Mouse (Mus musculus) limb, embryonic 12.5 days (tissue): Measurements from ENCODE around the gene Alox12b. TPM values are rescaled to one million over a fixed set of nuclear protein-coding genes. Genes with fewer than 3 reads are reported as not detected.
A peak's percentile ranks its signal among the peaks of the same experiment; 100 is the strongest.

Experiments used
- ATAC-seq: fragments of 200-750 bp; cut with Nextera tagmentation; 2 replicates; pipeline ENCODE4 v1.8.0; 2017; ENCODE audit warnings: low read depth, moderate TSS enrichment; ENCODE audit not compliant: insufficient number of reproducible peaks, insufficient read depth, low FRiP score, low TSS enrichment
- H3K27ac ChIP-seq: fragments of 300-500 bp; sonication (generic); 2 replicates; pipeline ENCODE4 v1.5.1; 2016; ENCODE audit warnings: mild to moderate bottlenecking, moderate library complexity
- H3K27me3 ChIP-seq: fragments of 300-500 bp; sonication (generic); 2 replicates; pipeline ENCODE4 v1.6.1; 2016; ENCODE audit warnings: mild to moderate bottlenecking, moderate library complexity
- H3K36me3 ChIP-seq: fragments of 300-500 bp; sonication (generic); 2 replicates; pipeline ENCODE4 v1.6.1; 2016; ENCODE audit warnings: mild to moderate bottlenecking, moderate library complexity
- H3K4me1 ChIP-seq: fragments of 300-500 bp; sonication (generic); replicated peaks from 2 replicates; pipeline ENCODE4 v1.6.1; 2016
- H3K4me2 ChIP-seq: fragments of 300-500 bp; sonication (generic); 2 replicates; pipeline ENCODE4 v1.6.1; 2016; ENCODE audit warnings: mild to moderate bottlenecking, moderate library complexity
- H3K4me3 ChIP-seq: fragments of 300-500 bp; sonication (generic); replicated peaks from 2 replicates; pipeline ENCODE4 v1.5.1; 2016; ENCODE audit warnings: mild to moderate bottlenecking
- H3K9ac ChIP-seq: fragments of 300-500 bp; sonication (generic); replicated peaks from 2 replicates; pipeline ENCODE4 v1.6.1; 2016; ENCODE audit warnings: mild to moderate bottlenecking, moderate library complexity
- H3K9me3 ChIP-seq: fragments of 300-500 bp; sonication (generic); 2 replicates; pipeline ENCODE4 v1.6.1; 2016; ENCODE audit warnings: mild to moderate bottlenecking, moderate library complexity
- WGBS: fragments of 180-500 bp; shearing (Covaris S2); methylation state at CpG from one replicate; pipeline ENCODE4 v1.1.7; 2016; 5-methylcytosine and 5-hydroxymethylcytosine counted together
- polyA plus RNA-seq: library from polyadenylated mRNA; unstranded; fragments of >200 nt; fragmentation: Nextera tagmentation; extraction: Ambion mirVana; gene quantifications from 2 replicates; pipeline ENCODE4 v1.2.1, GENCODE M21; 2016

Gene Alox12b
- polyA plus RNA-seq, 1 experiment from 2014 or later: 0.08 TPM

DNA sequence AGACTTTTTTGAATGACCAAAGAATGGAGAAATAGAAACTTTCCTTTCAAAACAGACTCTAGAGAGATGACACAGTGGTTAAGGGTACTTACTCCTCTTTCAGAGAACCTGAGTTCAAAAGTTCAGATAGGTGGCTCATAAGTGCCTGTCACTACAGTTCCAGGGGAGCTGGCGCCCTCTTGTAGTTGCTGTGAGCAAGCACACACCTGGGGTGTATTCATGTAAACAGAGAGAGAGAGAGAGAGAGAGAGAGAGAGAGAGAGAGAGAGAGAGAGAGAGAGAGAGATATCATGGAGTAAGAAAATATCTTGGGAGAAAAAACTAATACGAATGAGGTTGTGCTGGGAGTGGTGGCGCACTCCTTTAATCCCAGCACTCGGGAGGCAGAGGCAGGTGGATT, 23.3 kb downstream of the Alox12b start:
- Histone ChIP-seq H3K36me3 (no peaks in the 10 kb centered on the region), H3K27ac (no peak overlapping the region), H3K4me3 (no peak overlapping the region), H3K4me1 (0 out of 2 replicates have a peak, but pooled peaks cover 5% of the 10 kb centered on the region), H3K9me3 (no peaks in the 10 kb centered on the region), H3K27me3 (peaks cover 3% of the 10 kb centered on the region; the same call in 1 of the 2 replicates), H3K4me2 (no peak overlapping the region), H3K9ac (no peak overlapping the region)
- WGBS: 84% methylated on average over 4 of the region's 4 CpGs
- ATAC-seq: no peak

DNA sequence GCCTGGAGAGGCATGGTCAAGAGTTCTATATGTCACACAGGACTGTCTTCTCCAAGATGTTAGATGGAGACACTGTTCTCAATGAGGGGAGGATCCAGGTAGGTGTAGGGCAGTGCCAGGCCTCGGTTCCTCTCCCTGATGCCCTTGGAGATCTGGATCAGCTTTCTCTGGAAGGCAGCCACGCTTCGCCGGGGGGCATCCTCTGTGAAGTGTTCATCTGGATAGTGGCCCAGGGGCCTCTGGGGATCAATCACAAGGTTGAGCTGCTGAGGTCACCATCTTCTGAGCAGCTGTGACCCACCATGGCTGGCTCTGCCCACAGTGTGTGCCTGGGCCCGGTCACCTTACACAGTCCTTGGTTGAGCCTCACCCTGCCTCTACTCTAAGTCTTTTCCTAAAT, 28.2 kb downstream of the Alox12b start:
- no peaks in the 10 kb centered on the region for H3K9me3 ChIP-seq
- H3K4me3 ChIP-seq: no peak overlapping the region
- WGBS: 90% methylated on average over 5 of the region's 5 CpGs
- 0 out of 2 replicates have a peak, but pooled peaks cover 5% of the 10 kb centered on the region for H3K4me1 ChIP-seq
- no peak overlapping the region for H3K27ac ChIP-seq
- H3K9ac ChIP-seq: no peak overlapping the region
- H3K27me3 ChIP-seq: no peaks in the 10 kb centered on the region
- no peak overlapping the region for H3K4me2 ChIP-seq
- no peak for ATAC-seq
- no peaks in the 10 kb centered on the region for H3K36me3 ChIP-seq

- Histone ChIP-seq H3K27ac (no peak overlapping the region), H3K9me3 (no peaks in the 10 kb centered on the region), H3K36me3 (no peaks in the 10 kb centered on the region), H3K27me3 (no peaks in the 10 kb centered on the region), H3K4me2 (no peak overlapping the region), H3K4me3 (no peak overlapping the region), H3K4me1 (0 out of 2 replicates have a peak, but pooled peaks cover 5% of the 10 kb centered on the region), H3K9ac (no peak overlapping the region)
- 87% methylated on average over 6 of the region's 6 CpGs for WGBS
- ATAC-seq: no peak
Measured at GRCm38 (mm10) chr11:69185936-69186335, 29.1 kb downstream of the Alox12b start.

DNA sequence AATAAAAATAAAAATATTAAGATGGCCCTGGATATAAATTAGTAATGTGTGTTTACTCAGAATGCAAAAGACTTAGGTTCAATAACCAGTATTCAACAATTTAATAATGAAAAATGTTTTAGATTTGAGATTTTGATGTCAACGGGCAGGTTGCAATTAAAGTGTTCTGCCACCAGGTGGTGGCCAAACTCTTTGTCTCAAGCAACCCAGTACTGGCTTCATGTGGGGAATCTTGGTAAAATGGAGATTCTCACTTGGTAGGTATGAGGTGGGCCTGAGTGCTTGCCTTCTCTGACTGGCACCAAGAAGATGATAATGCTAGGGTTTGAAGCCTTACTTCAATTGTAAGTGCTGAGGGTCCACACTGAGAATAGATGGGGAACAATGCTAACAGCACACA, 36.1 kb downstream of the Alox12b start:
- ATAC-seq: no peak
- Histone ChIP-seq H3K4me3 (no peak overlapping the region), H3K4me2 (no peak overlapping the region), H3K36me3 (no peaks in the 10 kb centered on the region), H3K4me1 (peaks cover 8% of the 10 kb centered on the region; the same call in 1 of the 2 replicates), H3K9ac (no peak overlapping the region), H3K9me3 (no peaks in the 10 kb centered on the region), H3K27me3 (peaks cover 18% of the 10 kb centered on the region), H3K27ac (no peak overlapping the region)
- 0% methylated on average over 1 of the region's 1 CpGs for WGBS

- H3K4me1 ChIP-seq: peaks cover 8% of the 10 kb centered on the region; the same call in 1 of the 2 replicates
- no peak overlapping the region for H3K27ac ChIP-seq
- H3K4me2 ChIP-seq: peak overlapping the region; percentile 51
- H3K4me3 ChIP-seq: peak overlapping the region; percentile 25; the same call in 1 of the 2 replicates
- no peaks in the 10 kb centered on the region for H3K9me3 ChIP-seq
- WGBS: 12% methylated on average over 5 of the region's 5 CpGs
- no peak for ATAC-seq
- H3K27me3 ChIP-seq: peaks cover 42% of the 10 kb centered on the region
- H3K9ac ChIP-seq: no peak overlapping the region
- no peaks in the 10 kb centered on the region for H3K36me3 ChIP-seq
Measured at GRCm38 (mm10) chr11:69196766-69197165, 40.0 kb downstream of the Alox12b start.

DNA sequence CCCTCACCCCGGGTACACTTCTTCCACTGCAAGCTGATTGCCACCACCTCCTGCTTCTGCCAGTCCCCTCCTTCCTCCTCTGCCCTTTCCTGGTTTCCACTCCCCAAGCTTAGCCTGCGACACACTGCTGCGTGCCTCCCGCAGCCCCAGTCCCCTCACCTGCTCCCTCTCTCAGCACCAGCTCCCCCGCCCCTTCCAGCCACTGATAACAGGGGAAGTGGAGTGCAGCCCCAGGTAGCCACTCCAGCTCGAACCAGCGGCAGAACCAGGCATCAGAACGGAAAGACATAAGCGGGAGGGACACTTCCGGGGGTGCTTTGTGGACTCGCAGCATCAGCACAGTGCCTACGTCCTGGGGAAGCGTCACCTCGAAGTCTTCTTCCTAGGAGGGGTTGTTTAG, 40.4 kb downstream of the Alox12b start:
- ATAC-seq: no peak
- no peaks in the 10 kb centered on the region for H3K36me3 ChIP-seq
- peak overlapping the region; percentile 51 for H3K4me2 ChIP-seq
- peaks cover 8% of the 10 kb centered on the region; the same call in 1 of the 2 replicates for H3K4me1 ChIP-seq
- H3K9me3 ChIP-seq: no peaks in the 10 kb centered on the region
- 2% methylated on average over 14 of the region's 14 CpGs for WGBS
- no peak overlapping the region for H3K27ac ChIP-seq
- H3K4me3 ChIP-seq: peak overlapping the region; percentile 25
- H3K9ac ChIP-seq: peak overlapping the region; percentile 44; the same call in 1 of the 2 replicates
- peaks cover 43% of the 10 kb centered on the region for H3K27me3 ChIP-seq

DNA sequence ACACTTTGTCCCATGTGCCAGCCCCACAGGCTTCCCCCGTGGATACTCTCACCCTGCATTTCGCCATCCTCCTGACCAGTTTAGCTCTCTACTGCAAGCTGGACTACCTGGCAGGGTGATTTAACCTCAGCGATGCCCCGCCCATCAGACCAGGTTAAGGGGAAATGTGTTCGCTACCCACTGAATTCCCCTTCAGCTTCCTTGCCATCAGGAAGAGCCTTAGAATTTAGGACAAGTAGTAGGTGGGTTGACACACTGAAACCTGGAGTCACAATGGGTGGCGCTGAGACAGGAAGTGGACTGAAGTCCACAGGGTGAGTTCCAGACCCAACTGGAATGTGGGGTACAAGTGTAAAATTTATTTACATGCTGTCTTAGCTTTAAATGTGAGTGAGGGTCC, 41.0 kb downstream of the Alox12b start, which contains the start of gene Alox8:
TSS of gene Alox8 (minus strand) at position 101 of the 400 bp plus-strand sequence.
- H3K4me1 ChIP-seq: peaks cover 8% of the 10 kb centered on the region; the same call in 1 of the 2 replicates
- peaks cover 43% of the 10 kb centered on the region for H3K27me3 ChIP-seq
- peak within 1 kb of the TSS; percentile 44; the same call in 1 of the 2 replicates for H3K9ac ChIP-seq
- H3K4me3 ChIP-seq: peak within 1 kb of the TSS; percentile 25
- 30% methylated on average over 6 of the region's 6 CpGs for WGBS
- no peak within 1 kb of the TSS for H3K27ac ChIP-seq
- no peaks in the 10 kb centered on the region for H3K9me3 ChIP-seq
- H3K36me3 ChIP-seq: no peaks in the 10 kb centered on the region
- H3K4me2 ChIP-seq: peak within 1 kb of the TSS; percentile 51
- ATAC-seq: no peak

DNA sequence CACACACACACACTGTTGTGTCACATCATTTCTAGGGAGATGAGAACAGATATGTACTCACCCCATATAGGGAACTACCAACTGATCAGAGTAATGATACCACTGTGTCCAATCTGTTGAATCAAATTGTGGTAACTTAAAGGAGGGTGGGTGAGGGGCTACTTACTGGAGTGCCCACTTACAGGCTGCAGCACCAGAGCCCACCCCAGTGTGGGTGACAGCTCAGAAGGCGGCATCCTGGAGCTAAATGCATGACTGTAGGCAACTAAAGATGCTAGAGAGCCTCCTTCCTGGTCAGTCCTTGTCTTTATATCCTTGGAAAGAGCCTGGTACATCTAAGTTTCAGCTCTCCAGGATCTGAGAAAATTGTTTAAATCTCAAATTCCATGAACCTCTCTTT, 42.5 kb downstream of the Alox12b start:
- WGBS: 91% methylated on average over 1 of the region's 1 CpGs

GRCm38 (mm10) chr11:69200231-69200630, 43.4 kb downstream of the Alox12b start:
- H3K4me2 ChIP-seq: no peak overlapping the region

More for the DNA sequence above, 42.5 kb downstream of the Alox12b start:
- Histone ChIP-seq H3K4me1 (peaks cover 8% of the 10 kb centered on the region; the same call in 1 of the 2 replicates), H3K9me3 (no peaks in the 10 kb centered on the region), H3K27me3 (peaks cover 43% of the 10 kb centered on the region), H3K27ac (no peak overlapping the region), H3K4me2 (no peak overlapping the region), H3K36me3 (no peaks in the 10 kb centered on the region), H3K9ac (no peak overlapping the region), H3K4me3 (no peak overlapping the region)
- ATAC-seq: no peak

DNA sequence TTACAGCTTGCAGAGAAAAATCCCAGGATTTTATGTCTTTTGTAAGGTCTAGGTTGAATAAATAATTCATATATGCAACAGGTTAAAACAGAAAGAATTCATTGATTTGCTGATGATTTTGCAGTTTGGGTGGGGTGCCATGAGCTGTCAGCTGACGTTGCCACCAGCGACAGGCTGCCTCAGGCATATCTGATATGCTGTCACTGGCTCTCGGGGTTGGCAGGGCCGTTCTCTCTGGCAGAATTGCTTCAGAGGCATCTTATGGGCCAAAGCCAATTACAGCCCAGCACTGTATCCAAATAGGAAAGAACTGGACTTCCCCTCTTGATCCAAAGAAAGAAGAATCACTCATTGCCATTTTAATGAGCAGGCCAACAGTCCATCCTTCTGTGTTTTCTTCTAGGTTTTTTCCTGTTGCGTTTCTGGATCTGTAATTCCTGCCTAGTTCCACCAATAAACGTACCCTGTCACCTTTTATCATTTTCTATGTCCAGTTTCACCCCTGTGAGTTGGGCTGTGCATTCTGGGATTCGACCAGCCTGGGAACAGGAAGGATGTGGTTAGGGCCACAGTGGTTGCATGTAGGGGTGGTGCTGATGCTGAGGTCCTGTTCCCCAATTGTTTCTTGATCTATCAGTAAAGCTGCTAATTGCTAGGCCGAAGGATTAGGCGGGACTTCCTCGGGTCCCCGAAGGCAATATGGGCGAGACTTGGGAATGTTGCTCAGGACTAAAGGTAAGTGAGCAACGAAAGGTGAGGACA, 45.9 kb downstream of the Alox12b start:
- Histone ChIP-seq H3K9me3 (no peaks in the 10 kb centered on the region), H3K4me3 (no peak overlapping the region), H3K4me2 (no peak overlapping the region), H3K36me3 (no peaks in the 10 kb centered on the region), H3K4me1 (peaks cover 1% of the 10 kb centered on the region; the same call in 1 of the 2 replicates), H3K9ac (no peak overlapping the region), H3K27me3 (peaks cover 27% of the 10 kb centered on the region), H3K27ac (no peak overlapping the region)
- 81% methylated on average over 13 of the region's 13 CpGs for WGBS
- no peak for ATAC-seq

More at GRCm38 (mm10) chr11:69200231-69200630, 43.4 kb downstream of the Alox12b start:
- Histone ChIP-seq H3K4me1 (peaks cover 8% of the 10 kb centered on the region; the same call in 1 of the 2 replicates), H3K27me3 (peaks cover 43% of the 10 kb centered on the region), H3K9ac (no peak overlapping the region), H3K9me3 (no peaks in the 10 kb centered on the region), H3K27ac (no peak overlapping the region), H3K4me3 (no peak overlapping the region), H3K36me3 (no peaks in the 10 kb centered on the region)
- ATAC-seq: no peak
- 54% methylated on average over 6 of the region's 6 CpGs for WGBS

- H3K36me3 ChIP-seq: no peaks in the 10 kb centered on the region
- 0 out of 2 replicates have a peak, but pooled peaks cover 6% of the 10 kb centered on the region for H3K27me3 ChIP-seq
- H3K27ac ChIP-seq: no peak overlapping the region
- WGBS: 30% methylated on average over 2 of the region's 2 CpGs
- no peak overlapping the region for H3K9ac ChIP-seq
- ATAC-seq: no peak
- no peaks in the 10 kb centered on the region for H3K4me1 ChIP-seq
- peak overlapping the region; percentile 19 for H3K4me3 ChIP-seq
- peak overlapping the region; percentile 18 for H3K4me2 ChIP-seq
- no peaks in the 10 kb centered on the region for H3K9me3 ChIP-seq
Measured at GRCm38 (mm10) chr11:69211431-69211830, 54.6 kb downstream of the Alox12b start.
